Mouse (Mus musculus): ENCODE results near the gene Skiv2l.

DNA sequence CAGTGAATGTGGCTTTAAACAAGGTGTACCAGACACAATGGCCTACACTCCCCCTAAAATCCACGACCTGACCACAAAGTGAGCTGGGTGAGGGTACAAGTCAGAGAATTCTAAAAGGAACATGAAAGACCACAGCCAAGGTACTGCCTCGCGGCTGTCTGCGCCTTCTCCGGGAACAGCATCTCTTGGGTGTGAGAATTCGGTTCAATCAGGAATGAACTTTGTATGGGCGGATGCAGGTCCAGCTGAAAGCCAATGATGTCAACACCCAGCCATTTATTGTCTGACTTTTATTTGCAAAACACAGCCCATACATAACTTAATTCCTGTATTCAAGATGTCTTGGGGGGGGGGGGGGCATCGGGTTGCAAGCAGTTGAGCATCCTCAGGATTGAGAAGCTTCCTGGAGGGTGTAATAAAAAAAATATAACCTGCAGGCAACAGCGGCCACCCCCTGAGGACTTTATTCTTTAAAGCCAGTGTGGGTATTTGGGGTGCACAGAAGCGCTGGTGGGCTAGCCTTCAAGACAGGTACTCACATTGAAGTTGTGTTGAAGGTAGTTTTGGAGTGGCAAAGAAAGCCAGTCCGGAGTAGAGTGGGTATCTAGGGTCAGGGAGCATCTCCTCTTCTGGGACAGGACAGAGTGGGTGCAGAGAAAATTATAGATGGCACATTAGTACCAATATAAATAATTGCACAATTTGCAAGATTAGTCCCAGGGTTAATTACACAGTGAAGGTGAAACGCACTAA is 43.2 kb upstream of the Skiv2l start:
- no peak for TF ChIP-seq CTCF (IDR thresholded peaks at IDR 0.05)
- no peak for TF ChIP-seq POLR2A (IDR thresholded peaks at IDR 0.05; ENCODE audit: insufficient read depth, low read depth, low read length)
- TF ChIP-seq EP300 (IDR thresholded peaks at IDR 0.05; ENCODE audit: insufficient read depth, low read depth, low read length): no peak
